Mouse (Mus musculus): ENCODE measurements around the gene Acsl5.

DNA sequence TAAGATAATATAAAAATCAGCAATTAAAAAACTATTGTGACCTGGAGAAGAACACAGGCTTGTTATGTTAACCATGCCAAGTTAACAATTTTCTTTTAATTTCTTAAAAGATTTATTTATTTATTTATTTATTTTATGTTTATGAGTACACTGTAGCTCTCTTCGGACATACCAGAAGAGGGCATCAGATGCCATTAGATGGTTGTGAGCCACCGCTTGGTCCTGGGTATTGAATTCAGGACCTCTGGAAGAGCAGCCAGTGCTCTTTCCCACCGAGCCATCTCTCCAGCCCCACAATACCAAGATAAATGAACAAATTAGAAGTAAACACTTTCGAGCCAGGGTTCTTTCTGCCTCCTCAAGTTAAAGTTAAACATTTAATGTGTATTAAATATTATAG lies 43.1 kb upstream of the Acsl5 start:
- TF ChIP-seq CTCF (conservative IDR thresholded peaks at IDR 0.05; ENCODE audit: insufficient read depth, insufficient read length, low read depth, low read length) (no peak), POLR2A (IDR thresholded peaks at IDR 0.05; ENCODE audit: low read depth, low read length) (no peak)

Data from kidney, adult 2 months (tissue).